Mouse (Mus musculus): ENCODE results near the gene Tmem243. TPM values are rescaled to one million over a fixed set of nuclear protein-coding genes. Genes with fewer than 3 reads are reported as not detected.

Gene Tmem243
- polyA plus RNA-seq, 1 experiment from 2014 or later = 12.1 TPM

- H3K9me3 ChIP-seq (ENCODE audit: control insufficient read depth, low read length) = no peaks in the 10 kb centered on the region
- H3K4me2 ChIP-seq (ENCODE audit: low read length) = no peak overlapping the region
- H3K27me3 ChIP-seq (replicated peaks; ENCODE audit: control insufficient read depth, insufficient read depth, low read length) = no peaks in the 10 kb centered on the region
- H3K4me3 ChIP-seq (replicated peaks; ENCODE audit: low read length) = no peak overlapping the region
- no peak overlapping the region for H3K9ac ChIP-seq (replicated peaks; ENCODE audit: low read depth, low read length)
- H3K36me3 ChIP-seq (ENCODE audit: control insufficient read depth, insufficient read depth) = peaks cover 28% of the 10 kb centered on the region
- no peak overlapping the region for H3K27ac ChIP-seq (ENCODE audit: low read length)
- ATAC-seq = no peak
- no peaks in the 10 kb centered on the region for H3K4me1 ChIP-seq (replicated peaks; ENCODE audit: control insufficient read depth, insufficient read depth, low read length)
- WGBS = 87% methylated on average over 12 of the region's 12 CpGs
Observed at GRCm38 (mm10) chr5:9128566-9128965, 28.1 kb downstream of the Tmem243 start.

- 74% methylated on average over 7 of the region's 7 CpGs for WGBS
- Histone ChIP-seq H3K9me3 (ENCODE audit: control insufficient read depth, low read length) (no peaks in the 10 kb centered on the region), H3K27ac (ENCODE audit: low read length) (no peak overlapping the region), H3K4me1 (replicated peaks; ENCODE audit: control insufficient read depth, insufficient read depth, low read length) (no peaks in the 10 kb centered on the region), H3K4me3 (replicated peaks; ENCODE audit: low read length) (no peak overlapping the region), H3K27me3 (replicated peaks; ENCODE audit: control insufficient read depth, insufficient read depth, low read length) (no peaks in the 10 kb centered on the region), H3K36me3 (ENCODE audit: control insufficient read depth, insufficient read depth) (peaks cover 19% of the 10 kb centered on the region), H3K9ac (replicated peaks; ENCODE audit: low read depth, low read length) (no peak overlapping the region), H3K4me2 (ENCODE audit: low read length) (no peak overlapping the region)
- no peak for ATAC-seq
Observed at GRCm38 (mm10) chr5:9131786-9132185, 31.3 kb downstream of the Tmem243 start.

- no peaks in the 10 kb centered on the region for H3K27me3 ChIP-seq (replicated peaks; ENCODE audit: control insufficient read depth, insufficient read depth, low read length)
- peaks cover 17% of the 10 kb centered on the region for H3K36me3 ChIP-seq (ENCODE audit: control insufficient read depth, insufficient read depth)
- ATAC-seq = no peak
- H3K27ac ChIP-seq (ENCODE audit: low read length) = no peak overlapping the region
- no peak overlapping the region for H3K4me2 ChIP-seq (ENCODE audit: low read length)
- WGBS = 84% methylated on average over 3 of the region's 3 CpGs
- no peaks in the 10 kb centered on the region for H3K4me1 ChIP-seq (replicated peaks; ENCODE audit: control insufficient read depth, insufficient read depth, low read length)
- no peak overlapping the region for H3K9ac ChIP-seq (replicated peaks; ENCODE audit: low read depth, low read length)
- no peak overlapping the region for H3K4me3 ChIP-seq (replicated peaks; ENCODE audit: low read length)
- no peaks in the 10 kb centered on the region for H3K9me3 ChIP-seq (ENCODE audit: control insufficient read depth, low read length)
Observed at GRCm38 (mm10) chr5:9135588-9135987, 35.1 kb downstream of the Tmem243 start.

- 81% methylated on average over 8 of the region's 8 CpGs for WGBS
- Histone ChIP-seq H3K27ac (ENCODE audit: low read length) (no peak overlapping the region), H3K4me1 (replicated peaks; ENCODE audit: control insufficient read depth, insufficient read depth, low read length) (no peaks in the 10 kb centered on the region), H3K9me3 (ENCODE audit: control insufficient read depth, low read length) (no peaks in the 10 kb centered on the region), H3K4me3 (replicated peaks; ENCODE audit: low read length) (no peak overlapping the region), H3K36me3 (ENCODE audit: control insufficient read depth, insufficient read depth) (peaks cover 20% of the 10 kb centered on the region), H3K4me2 (ENCODE audit: low read length) (no peak overlapping the region), H3K27me3 (replicated peaks; ENCODE audit: control insufficient read depth, insufficient read depth, low read length) (no peaks in the 10 kb centered on the region), H3K9ac (replicated peaks; ENCODE audit: low read depth, low read length) (no peak overlapping the region)
- ATAC-seq = no peak
Observed at GRCm38 (mm10) chr5:9140724-9141123, 40.3 kb downstream of the Tmem243 start.

DNA sequence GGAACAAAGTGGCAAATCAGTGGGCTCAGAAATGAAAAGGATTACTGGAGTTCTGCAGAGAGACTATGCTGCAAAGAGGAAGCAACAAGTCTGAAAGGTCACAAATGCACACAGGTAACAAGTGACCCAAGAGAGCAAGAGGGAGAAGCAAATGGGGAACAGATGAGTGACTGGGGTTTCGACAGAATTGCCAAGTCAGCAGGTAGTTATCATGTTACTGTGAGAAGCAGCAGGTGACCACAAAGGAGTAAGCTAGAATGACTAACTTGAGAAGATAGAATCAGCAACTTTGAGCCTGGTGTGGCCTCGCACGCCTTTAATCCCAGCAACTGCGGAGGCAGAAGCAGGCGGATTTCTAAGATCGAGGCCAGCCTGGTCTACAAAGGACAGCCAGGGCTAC, 41.9 kb downstream of the Tmem243 start:
- WGBS = 93% methylated on average over 6 of the region's 6 CpGs

GRCm38 (mm10) chr5:9149273-9149850, 48.9 kb downstream of the Tmem243 start:
- Histone ChIP-seq H3K4me2 (ENCODE audit: low read length) (no peak overlapping the region), H3K27ac (ENCODE audit: low read length) (no peak overlapping the region), H3K4me3 (replicated peaks; ENCODE audit: low read length) (no peak overlapping the region), H3K9ac (replicated peaks; ENCODE audit: low read depth, low read length) (no peak overlapping the region), H3K36me3 (ENCODE audit: control insufficient read depth, insufficient read depth) (peaks cover 19% of the 10 kb centered on the region), H3K27me3 (replicated peaks; ENCODE audit: control insufficient read depth, insufficient read depth, low read length) (no peaks in the 10 kb centered on the region), H3K9me3 (ENCODE audit: control insufficient read depth, low read length) (no peaks in the 10 kb centered on the region), H3K4me1 (replicated peaks; ENCODE audit: control insufficient read depth, insufficient read depth, low read length) (no peaks in the 10 kb centered on the region)
- no peak for ATAC-seq
- WGBS = 95% methylated on average over 8 of the region's 8 CpGs

More for the DNA sequence above, 41.9 kb downstream of the Tmem243 start:
- no peaks in the 10 kb centered on the region for H3K4me1 ChIP-seq (replicated peaks; ENCODE audit: control insufficient read depth, insufficient read depth, low read length)
- H3K27me3 ChIP-seq (replicated peaks; ENCODE audit: control insufficient read depth, insufficient read depth, low read length) = no peaks in the 10 kb centered on the region
- no peaks in the 10 kb centered on the region for H3K9me3 ChIP-seq (ENCODE audit: control insufficient read depth, low read length)
- no peak overlapping the region for H3K27ac ChIP-seq (ENCODE audit: low read length)
- H3K4me2 ChIP-seq (ENCODE audit: low read length) = no peak overlapping the region
- H3K4me3 ChIP-seq (replicated peaks; ENCODE audit: low read length) = no peak overlapping the region
- no peak for ATAC-seq
- peaks cover 19% of the 10 kb centered on the region for H3K36me3 ChIP-seq (ENCODE audit: control insufficient read depth, insufficient read depth)
- H3K9ac ChIP-seq (replicated peaks; ENCODE audit: low read depth, low read length) = no peak overlapping the region

DNA sequence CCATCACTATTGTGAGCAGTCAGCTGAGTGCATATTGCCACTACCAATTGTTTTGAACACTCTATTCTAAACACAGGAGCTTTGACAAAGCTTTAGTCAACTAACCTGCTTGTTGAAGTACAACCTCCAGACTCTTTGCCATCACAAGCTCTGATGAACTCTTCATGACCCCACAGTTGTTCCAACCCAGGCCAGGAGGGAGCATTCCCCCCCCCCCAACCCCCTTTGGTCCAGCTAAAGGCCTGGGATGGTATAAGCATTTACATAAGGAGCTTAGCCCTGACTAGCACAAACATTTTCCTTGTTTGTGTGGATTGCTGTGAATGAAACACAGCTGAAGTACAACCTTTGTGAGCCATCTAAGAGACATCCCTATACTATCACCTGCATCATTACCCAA, 56.3 kb downstream of the Tmem243 start:
- H3K4me2 ChIP-seq (ENCODE audit: low read length) = no peak overlapping the region
- no peak overlapping the region for H3K9ac ChIP-seq (replicated peaks; ENCODE audit: low read depth, low read length)
- H3K4me1 ChIP-seq (replicated peaks; ENCODE audit: control insufficient read depth, insufficient read depth, low read length) = peaks cover 5% of the 10 kb centered on the region
- no peak for ATAC-seq
- H3K9me3 ChIP-seq (ENCODE audit: control insufficient read depth, low read length) = no peaks in the 10 kb centered on the region
- no peaks in the 10 kb centered on the region for H3K27me3 ChIP-seq (replicated peaks; ENCODE audit: control insufficient read depth, insufficient read depth, low read length)
- H3K4me3 ChIP-seq (replicated peaks; ENCODE audit: low read length) = no peak overlapping the region
- no peaks in the 10 kb centered on the region for H3K36me3 ChIP-seq (ENCODE audit: control insufficient read depth, insufficient read depth)
- H3K27ac ChIP-seq (ENCODE audit: low read length) = no peak overlapping the region

DNA sequence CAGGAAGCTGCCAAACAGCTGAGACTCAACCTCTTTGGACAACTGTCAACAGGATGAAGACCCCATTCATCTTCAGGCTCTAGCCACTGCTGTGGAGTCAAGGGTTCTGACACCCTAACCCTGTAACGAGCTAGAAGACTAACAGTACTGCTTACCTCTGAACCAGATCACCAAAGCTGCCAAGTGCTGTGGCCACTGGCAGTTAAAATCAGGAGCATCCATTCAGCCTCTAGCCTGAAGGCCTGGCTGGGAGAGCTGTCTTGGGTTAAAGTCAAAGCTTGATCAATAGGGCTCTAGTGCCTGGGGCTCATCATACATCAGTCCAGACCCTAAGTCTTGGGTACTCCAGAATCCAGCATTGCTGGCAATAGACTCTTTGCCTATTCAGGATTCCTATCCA, 56.9 kb downstream of the Tmem243 start:
- Histone ChIP-seq H3K27me3 (replicated peaks; ENCODE audit: control insufficient read depth, insufficient read depth, low read length) (no peaks in the 10 kb centered on the region), H3K4me2 (ENCODE audit: low read length) (no peak overlapping the region), H3K9me3 (ENCODE audit: control insufficient read depth, low read length) (no peaks in the 10 kb centered on the region), H3K36me3 (ENCODE audit: control insufficient read depth, insufficient read depth) (no peaks in the 10 kb centered on the region), H3K4me1 (replicated peaks; ENCODE audit: control insufficient read depth, insufficient read depth, low read length) (peaks cover 6% of the 10 kb centered on the region), H3K4me3 (replicated peaks; ENCODE audit: low read length) (no peak overlapping the region), H3K9ac (replicated peaks; ENCODE audit: low read depth, low read length) (no peak overlapping the region), H3K27ac (ENCODE audit: low read length) (no peak overlapping the region)
- no peak for ATAC-seq
- 87% methylated on average over 1 of the region's 1 CpGs for WGBS

- Histone ChIP-seq H3K27ac (ENCODE audit: low read length) (peak overlapping the region; percentile 95), H3K9ac (replicated peaks; ENCODE audit: low read depth, low read length) (peak overlapping the region; percentile 79), H3K27me3 (replicated peaks; ENCODE audit: control insufficient read depth, insufficient read depth, low read length) (no peaks in the 10 kb centered on the region), H3K36me3 (ENCODE audit: control insufficient read depth, insufficient read depth) (no peaks in the 10 kb centered on the region), H3K4me2 (ENCODE audit: low read length) (peak overlapping the region; percentile 79), H3K4me1 (replicated peaks; ENCODE audit: control insufficient read depth, insufficient read depth, low read length) (peaks cover 9% of the 10 kb centered on the region), H3K4me3 (replicated peaks; ENCODE audit: low read length) (peak overlapping the region; percentile 93), H3K9me3 (ENCODE audit: control insufficient read depth, low read length) (no peaks in the 10 kb centered on the region)
- ATAC-seq = peak; percentile 61
- 0% methylated on average over 48 of the region's 55 CpGs for WGBS
Observed at GRCm38 (mm10) chr5:9160831-9161455, 60.5 kb downstream of the Tmem243 start.

All from forebrain, embryonic 16.5 days (tissue).